Mouse (Mus musculus) spleen, adult 18-20 months (tissue): ENCODE results near the gene Tbc1d1.

ENCODE experiments used
- DNase-seq, 2 experiments: peaks; one replicate each; pipeline ENCODE4 v3.0.0; 2022; ENCODE audit warnings: mixed read lengths in 2 of 2

Gene Tbc1d1

GRCm38 (mm10) chr5:64155861-64156550 is at the start of gene Tbc1d1:
TSS of gene Tbc1d1 (plus strand) at chr5:64156305.
- peak; percentile 48 to 60 for DNase-seq

- no peak for DNase-seq
Measured at GRCm38 (mm10) chr5:64107596-64108289, 48.4 kb upstream of the Tbc1d1 start.

GRCm38 (mm10) chr5:64109217-64109616 is 46.9 kb upstream of the Tbc1d1 start:
- DNase-seq: no peak

GRCm38 (mm10) chr5:64112360-64112759 is 43.7 kb upstream of the Tbc1d1 start:
- DNase-seq: no peak

GRCm38 (mm10) chr5:64114210-64114609 is 41.9 kb upstream of the Tbc1d1 start:
- no peak for DNase-seq

- DNase-seq: no peak
Measured at GRCm38 (mm10) chr5:64117191-64117590, 38.9 kb upstream of the Tbc1d1 start.

GRCm38 (mm10) chr5:64125783-64126182 is 30.3 kb upstream of the Tbc1d1 start:
- DNase-seq: no peak

- no peak for DNase-seq
Measured at GRCm38 (mm10) chr5:64131550-64131949, 24.6 kb upstream of the Tbc1d1 start.

GRCm38 (mm10) chr5:64133901-64134300 is 22.2 kb upstream of the Tbc1d1 start:
- DNase-seq: no peak

- peak in 1 of 2 experiments; percentile 25 for DNase-seq
Measured at GRCm38 (mm10) chr5:64136325-64136724, 19.8 kb upstream of the Tbc1d1 start.

GRCm38 (mm10) chr5:64140202-64140601 is 15.9 kb upstream of the Tbc1d1 start:
- DNase-seq: no peak

- DNase-seq: no peak
Measured at GRCm38 (mm10) chr5:64144315-64144714, 11.8 kb upstream of the Tbc1d1 start.

GRCm38 (mm10) chr5:64146384-64147005 is 9.6 kb upstream of the Tbc1d1 start:
- no peak for DNase-seq

GRCm38 (mm10) chr5:64149184-64150127 is 6.6 kb upstream of the Tbc1d1 start:
- peak in 1 of 2 experiments; percentile 17 for DNase-seq

- no peak for DNase-seq
Measured at GRCm38 (mm10) chr5:64153319-64153718, 2.8 kb upstream of the Tbc1d1 start.

GRCm38 (mm10) chr5:64156579-64156978 is 474 bp downstream of the Tbc1d1 start:
- no peak for DNase-seq

GRCm38 (mm10) chr5:64157926-64158325 is 1.8 kb downstream of the Tbc1d1 start:
- peak; percentile 32 to 35 for DNase-seq

GRCm38 (mm10) chr5:64158501-64158900 is 2.4 kb downstream of the Tbc1d1 start:
- no peak for DNase-seq

GRCm38 (mm10) chr5:64159065-64159780 is 3.1 kb downstream of the Tbc1d1 start:
- DNase-seq: peak in 1 of 2 experiments; percentile 15

GRCm38 (mm10) chr5:64159781-64160704 is 3.9 kb downstream of the Tbc1d1 start:
- peak; percentile 77 to 80 for DNase-seq
